ENCODE assay signal across 17 mouse cellular contexts in the genomic region with DNA sequence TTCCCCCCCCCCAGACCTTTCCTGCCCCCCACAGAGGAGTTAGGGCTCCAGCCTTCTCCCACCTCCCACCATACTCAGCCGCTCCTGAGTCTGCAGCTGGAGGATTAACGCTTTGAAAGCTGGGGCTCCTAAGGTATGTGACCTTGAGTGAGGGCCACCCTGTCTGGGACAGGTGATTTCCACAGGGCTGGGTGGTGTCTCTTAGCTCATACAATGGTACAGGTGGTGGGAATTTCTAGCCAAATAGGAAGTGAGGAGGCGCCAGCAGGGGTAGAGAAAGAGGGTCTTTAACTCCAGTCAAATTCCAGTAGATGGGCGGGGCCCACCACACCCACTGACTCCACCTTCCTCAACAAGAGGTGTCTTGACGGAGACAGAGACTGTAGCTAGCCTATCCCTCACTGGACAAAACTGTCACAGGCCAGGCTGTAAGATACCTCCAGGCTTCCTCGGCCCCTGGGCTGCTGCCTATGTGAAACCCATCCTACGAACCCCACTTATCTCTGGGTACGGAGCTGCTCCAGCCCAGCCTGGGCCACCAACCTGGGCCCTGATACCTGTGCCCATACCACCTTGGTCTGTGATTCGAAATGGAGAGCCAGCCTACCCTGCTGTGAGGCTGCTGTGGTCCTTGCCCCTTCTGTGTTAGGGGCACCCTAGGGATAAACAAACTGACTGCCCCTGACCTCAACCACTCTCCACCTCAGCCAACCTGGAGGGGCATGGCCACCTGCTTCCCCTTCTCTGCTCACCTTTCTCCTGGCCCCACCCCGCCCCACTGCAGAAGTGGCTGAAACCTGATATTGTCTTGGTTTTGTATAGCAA. TPM values are rescaled to one million over a fixed set of nuclear protein-coding genes. Genes with fewer than 3 reads are reported as not detected.
A peak's percentile ranks its signal among the peaks of the same experiment; 100 is the strongest.
DNase-seq lines count a peak whose midpoint lies in the region; ATAC-seq and TF ChIP-seq lines count a peak whose summit lies in the region.
"Had no signal": no experiment of that assay in that cellular context is flagged by ENCODE, and none has a peak within 500 bp of the region (broad histone marks: within the 10 kb centered on the region; RNA-seq: fewer than 3 reads in every experiment).

No protein-coding gene starts in this region.

- H3K27me3 ChIP-seq in intestine, embryonic 16.5 days (replicated peaks; ENCODE audit: control insufficient read depth, insufficient read depth, low read length): no peaks in the 10 kb centered on the region
- H3K27me3 ChIP-seq: embryonic facial prominence, embryonic 12.5 days; forebrain, embryonic 15.5 days had no signal

- no peak overlapping the region for H3K9ac ChIP-seq in intestine, embryonic 16.5 days (ENCODE audit: low read depth, low read length)
- H3K9ac ChIP-seq: embryonic facial prominence, embryonic 12.5 days; forebrain, embryonic 15.5 days had no signal

- peak; percentile 16 for DNase-seq in lung, postnatal 36 days
- no peak for DNase-seq in lung, adult 2 months
- peak; percentile 63 for DNase-seq in WW6 (ENCODE audit: low read depth, low spot score)
- DNase-seq in kidney, postnatal 36 days: no peak
- DNase-seq in layer of hippocampus, postnatal 25 days (ENCODE audit: extremely low spot score in 1 of 2, low spot score in 1 of 2): no peak
- DNase-seq: adrenal gland, postnatal 10 days; cerebellum, adult 9-11 months; gastrocnemius, postnatal 10 days; kidney, postnatal 25 days had no signal

- no peak overlapping the region for H3K4me2 ChIP-seq in intestine, embryonic 16.5 days (ENCODE audit: low read depth, low read length)
- H3K4me2 ChIP-seq: embryonic facial prominence, embryonic 12.5 days; forebrain, embryonic 15.5 days had no signal

- H3K27ac ChIP-seq in intestine, embryonic 16.5 days (ENCODE audit: low read length): no peak overlapping the region
- H3K27ac ChIP-seq: embryonic facial prominence, embryonic 12.5 days; forebrain, embryonic 15.5 days; heart, embryonic 10.5 days had no signal

- no peaks in the 10 kb centered on the region for H3K36me3 ChIP-seq in intestine, embryonic 16.5 days (ENCODE audit: control insufficient read depth, insufficient read depth, low read length)
- H3K36me3 ChIP-seq: embryonic facial prominence, embryonic 12.5 days; forebrain, embryonic 15.5 days; heart, embryonic 10.5 days had no signal

- no peak for TF ChIP-seq POLR2A in lung, adult 2 months (IDR thresholded peaks at IDR 0.05; ENCODE audit: borderline replicate concordance, extremely low read depth, low read depth, low read length)

- TF ChIP-seq CTCF in lung, adult 2 months (IDR thresholded peaks at IDR 0.05; ENCODE audit: insufficient read depth, low read length): no peak

- ATAC-seq in intestine, embryonic 16.5 days: peak; percentile 33; the same call in 1 of the 2 replicates
- peak; percentile 42 for ATAC-seq in megakaryocyte-erythroid progenitor cell, adult 5-6 weeks (replicated peaks; ENCODE audit: low FRiP score, low TSS enrichment, poor library complexity, severe bottlenecking)
- ATAC-seq: CD4-positive, CD25-positive, alpha-beta regulatory T cell, adult 4 months; forebrain, embryonic 15.5 days; inflammation-experienced regulatory T-cells, adult 6 months had no signal

- no peak overlapping the region for H3K4me3 ChIP-seq in lung, adult 2 months (replicated peaks; ENCODE audit: extremely low read depth, low read depth, low read length)
- H3K4me3 ChIP-seq in intestine, embryonic 16.5 days (ENCODE audit: low read length): no peak overlapping the region
- H3K4me3 ChIP-seq: embryonic facial prominence, embryonic 12.5 days; forebrain, embryonic 15.5 days; heart, embryonic 10.5 days had no signal

- no peaks in the 10 kb centered on the region for H3K9me3 ChIP-seq in intestine, embryonic 16.5 days (ENCODE audit: control insufficient read depth, low read length)
- H3K9me3 ChIP-seq: embryonic facial prominence, embryonic 12.5 days; forebrain, embryonic 15.5 days; heart, embryonic 10.5 days had no signal

- H3K4me1 ChIP-seq in lung, adult 2 months (ENCODE audit: control insufficient read depth, insufficient read depth, low read length): no peaks in the 10 kb centered on the region
- H3K4me1 ChIP-seq in intestine, embryonic 16.5 days (ENCODE audit: control insufficient read depth, insufficient read depth, low read length): peaks cover 2% of the 10 kb centered on the region; the same call in 1 of the 2 replicates
- H3K4me1 ChIP-seq: forebrain, embryonic 15.5 days had no signal

- WGBS in lung, adult 2 months: 44% methylated on average over 10 of the region's 10 CpGs
- WGBS in intestine, embryonic 16.5 days: 43% methylated on average over 10 of the region's 10 CpGs

RNA-seq across cellular contexts. Expression of a gene that starts 14.2 kb away (rescaled TPM):
- 0.66 and 0.79 TPM in 2 replicates for polyA plus RNA-seq in lung, adult 2 months (2012; rRNA removed)
- polyA plus RNA-seq in intestine, embryonic 16.5 days (2015; fragmentation: Nextera tagmentation; extraction: Ambion mirVana): 1.1 and 2.5 TPM in 2 replicates
- total RNA-seq in megakaryocyte-erythroid progenitor cell, adult 5-6 weeks (2014; fragmentation: Nextera tagmentation): 331 and 332 TPM in 2 replicates
- total RNA-seq in megakaryocyte-erythroid progenitor cell, adult 5-6 weeks (2017): 91.3 and 113 TPM in 2 replicates
- not detected for total RNA-seq in layer of hippocampus, postnatal 25 days (2021)
- polyA plus RNA-seq: CD4-positive, CD25-positive, alpha-beta regulatory T cell, adult 4 months; forebrain, embryonic 15.5 days; inflammation-experienced regulatory T-cells, adult 6 months had no signal

RNA-seq across cellular contexts. Expression of a gene that starts 24.0 kb away (rescaled TPM):
- 21.6 and 27.3 TPM in 2 replicates for polyA plus RNA-seq in lung, adult 2 months (2012; rRNA removed)
- 27.5 and 32.2 TPM in 2 replicates for polyA plus RNA-seq in intestine, embryonic 16.5 days (2015; fragmentation: Nextera tagmentation; extraction: Ambion mirVana)
- total RNA-seq in megakaryocyte-erythroid progenitor cell, adult 5-6 weeks (2014; fragmentation: Nextera tagmentation): 33.9 and 43.0 TPM in 2 replicates
- total RNA-seq in megakaryocyte-erythroid progenitor cell, adult 5-6 weeks (2017): 18.8 and 25.7 TPM in 2 replicates
- 10 to 100 TPM; 18.9 to 19.5 TPM for total RNA-seq in layer of hippocampus, postnatal 25 days (2021)

RNA-seq across cellular contexts. Expression of a gene that starts 33.5 kb away (rescaled TPM):
- polyA plus RNA-seq in lung, adult 2 months (2012; rRNA removed): 10.2 and 14.7 TPM in 2 replicates
- polyA plus RNA-seq in intestine, embryonic 16.5 days (2015; fragmentation: Nextera tagmentation; extraction: Ambion mirVana): 12.6 and 13.8 TPM in 2 replicates
- total RNA-seq in megakaryocyte-erythroid progenitor cell, adult 5-6 weeks (2014; fragmentation: Nextera tagmentation): 20.1 and 32.0 TPM in 2 replicates
- 10.9 and 24.3 TPM in 2 replicates for total RNA-seq in megakaryocyte-erythroid progenitor cell, adult 5-6 weeks (2017)
- 10 to 100 TPM; 36.1 to 44.0 TPM for total RNA-seq in layer of hippocampus, postnatal 25 days (2021)

RNA-seq across cellular contexts. Expression of a gene that starts 44.4 kb away (rescaled TPM):
- polyA plus RNA-seq in lung, adult 2 months (2012; rRNA removed): 0.12 and 3.3 TPM in 2 replicates
- 383 and 542 TPM in 2 replicates for polyA plus RNA-seq in intestine, embryonic 16.5 days (2015; fragmentation: Nextera tagmentation; extraction: Ambion mirVana)
- not detected in 2 replicates for total RNA-seq in megakaryocyte-erythroid progenitor cell, adult 5-6 weeks (2014; fragmentation: Nextera tagmentation)
- total RNA-seq in megakaryocyte-erythroid progenitor cell, adult 5-6 weeks (2017): not detected in 2 replicates
- total RNA-seq in layer of hippocampus, postnatal 25 days (2021): not detected
- total RNA-seq: gastrocnemius, postnatal 10 days; hematopoietic stem cell, adult 5-6 weeks had no signal
- polyA plus RNA-seq: CD4-positive, CD25-positive, alpha-beta regulatory T cell, adult 4 months; embryonic facial prominence, embryonic 12.5 days; heart, embryonic 10.5 days; inflammation-experienced regulatory T-cells, adult 6 months had no signal

Comparison
In these comparisons a context has a peak if more than half of its experiments do, and no peak if none do; other contexts are left out.
1. DNase-seq: peak in lung, postnatal 36 days (single experiment) and WW6 (single experiment); none in lung, adult 2 months (single experiment), kidney, postnatal 36 days (0 of 2) and layer of hippocampus, postnatal 25 days (0 of 2).
2. RNA of a gene that starts 14.2 kb away (total RNA-seq): 91.3 to 332 TPM in megakaryocyte-erythroid progenitor cell, adult 5-6 weeks; not detected in layer of hippocampus, postnatal 25 days; every median in the first group is over 10 times any median in the second.